Mouse (Mus musculus) testis, adult 2 months (tissue): Measurements from ENCODE around the gene Zmym1. TPM values are rescaled to one million over a fixed set of nuclear protein-coding genes. Genes with fewer than 3 reads are reported as not detected.
A peak's percentile ranks its signal among the peaks of the same experiment; 100 is the strongest.
"Not testable (repeated sequence)": the region's sequence is repeated elsewhere in the genome, so short reads cannot be mapped to it uniquely, and the experiment has no call there.

Experiments
- H3K27ac ChIP-seq: fragments of 200-500 bp; 2 replicates; pipeline ENCODE4 v1.5.1; 2012; ENCODE audit warnings: low read depth, low read length; ENCODE audit not compliant: control insufficient read depth, insufficient read depth
- H3K27me3 ChIP-seq: fragments of 200-500 bp; 2 replicates; pipeline ENCODE4 v1.6.1; 2012; ENCODE audit warnings: mild to moderate bottlenecking, low read length, moderate library complexity; ENCODE audit not compliant: control insufficient read depth, insufficient read depth
- H3K36me3 ChIP-seq: fragments of 200-500 bp; 2 replicates; pipeline ENCODE4 v1.6.1; 2012; ENCODE audit warnings: mild to moderate bottlenecking, low read length; ENCODE audit not compliant: control insufficient read depth, insufficient read depth
- H3K4me1 ChIP-seq: fragments of 200-500 bp; 2 replicates; pipeline ENCODE4 v1.6.1; 2012; ENCODE audit warnings: low read length; ENCODE audit not compliant: control insufficient read depth, insufficient read depth
- H3K4me3 ChIP-seq: fragments of 200-500 bp; 2 replicates; pipeline ENCODE4 v1.5.1; 2012; ENCODE audit warnings: low read depth, mild to moderate bottlenecking, low read length, moderate library complexity, mixed read lengths; ENCODE audit not compliant: control insufficient read depth
- CTCF ChIP-seq: fragments of 200-500 bp; IDR thresholded peaks from 2 replicates; pipeline ENCODE4 v1.5.1; 2012; ENCODE audit warnings: low read depth, mild to moderate bottlenecking, inconsistent platforms, low read length, moderate library complexity; ENCODE audit not compliant: control insufficient read depth, insufficient read depth, insufficient replicate concordance
- POLR2A ChIP-seq: fragments of 200-500 bp; IDR thresholded peaks from 2 replicates; pipeline ENCODE4 v1.6.1; 2012; ENCODE audit warnings: low read depth, mild to moderate bottlenecking, inconsistent platforms, low read length, moderate library complexity; ENCODE audit not compliant: control insufficient read depth
- polyA plus RNA-seq: library from polyadenylated mRNA; depleted of rRNA; stranded (reverse); fragments of >200 nt; gene quantifications from 2 replicates; pipeline ENCODE4 v1.2.3, GENCODE M21; 2012; rRNA removed

The Zmym1 gene
- polyA plus RNA-seq, 1 experiment: 2.8 TPM

DNA sequence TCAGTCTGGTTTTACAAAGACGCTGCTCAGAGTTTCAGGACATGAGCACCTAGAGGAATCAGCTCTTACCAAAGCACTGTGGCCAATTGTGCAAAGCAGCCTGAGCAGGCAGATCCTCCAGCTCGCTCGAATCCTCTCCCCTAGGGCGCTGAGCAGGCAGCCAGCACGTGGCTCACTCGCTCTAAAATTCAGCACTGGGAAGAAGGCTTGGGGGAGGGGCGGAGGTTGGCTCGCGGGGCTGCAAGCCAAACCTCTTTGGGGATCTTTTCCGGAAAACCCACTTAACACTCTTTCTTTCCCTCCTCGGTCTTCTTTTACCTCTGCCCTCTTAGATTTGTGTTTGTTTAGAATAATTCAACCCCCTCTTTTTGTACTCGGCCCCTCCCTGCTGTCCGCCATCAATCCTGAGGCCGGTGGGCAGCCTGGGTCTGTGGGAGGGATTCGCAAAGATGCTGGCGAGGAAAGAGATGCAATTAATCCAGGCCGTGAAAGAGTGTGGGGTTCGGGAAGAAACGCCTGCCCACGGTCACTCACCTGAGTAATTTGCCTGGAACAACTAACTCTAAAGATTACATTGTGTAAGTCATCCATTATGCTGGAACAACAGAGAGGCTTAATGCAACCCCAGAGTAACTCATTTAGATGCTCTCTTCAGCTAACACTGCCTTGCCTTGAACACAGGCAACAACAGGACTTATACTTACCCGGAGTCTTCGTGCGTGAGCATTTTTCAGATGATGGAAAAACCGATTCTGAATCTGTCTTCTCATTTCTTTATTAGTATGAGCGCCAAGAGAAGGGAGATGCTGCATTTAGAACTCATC is 55.6 kb downstream of the Zmym1 start:
- Histone ChIP-seq H3K4me3 (peak overlapping the region; percentile 39), H3K4me1 (peaks cover 3% of the 10 kb centered on the region; the same call in 1 of the 2 replicates), H3K36me3 (no peaks in the 10 kb centered on the region), H3K27me3 (no peaks in the 10 kb centered on the region), H3K27ac (no peak overlapping the region)
- TF ChIP-seq POLR2A: no peak
- no peak for TF ChIP-seq CTCF

DNA sequence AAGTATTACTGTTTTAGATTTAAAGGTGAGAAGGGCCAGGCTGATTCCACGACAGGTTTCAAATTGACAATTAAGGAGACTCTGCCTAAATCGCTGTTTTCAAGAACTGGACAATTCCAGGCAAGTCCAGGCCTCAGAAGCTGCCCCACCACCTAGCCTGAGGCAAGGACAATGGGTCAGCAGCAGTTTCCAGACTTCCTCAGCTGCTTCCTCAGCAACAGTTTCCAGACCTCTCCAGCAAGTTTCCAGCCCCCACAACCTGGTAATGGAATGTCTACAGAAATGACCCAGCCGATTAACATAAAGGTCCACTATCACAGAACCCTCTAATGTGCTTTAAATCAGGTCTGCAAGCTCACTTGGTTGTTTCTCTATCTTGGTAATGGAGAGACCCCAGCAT is 56.6 kb downstream of the Zmym1 start:
- H3K4me3 ChIP-seq: no peak overlapping the region
- no peak overlapping the region for H3K27ac ChIP-seq

DNA sequence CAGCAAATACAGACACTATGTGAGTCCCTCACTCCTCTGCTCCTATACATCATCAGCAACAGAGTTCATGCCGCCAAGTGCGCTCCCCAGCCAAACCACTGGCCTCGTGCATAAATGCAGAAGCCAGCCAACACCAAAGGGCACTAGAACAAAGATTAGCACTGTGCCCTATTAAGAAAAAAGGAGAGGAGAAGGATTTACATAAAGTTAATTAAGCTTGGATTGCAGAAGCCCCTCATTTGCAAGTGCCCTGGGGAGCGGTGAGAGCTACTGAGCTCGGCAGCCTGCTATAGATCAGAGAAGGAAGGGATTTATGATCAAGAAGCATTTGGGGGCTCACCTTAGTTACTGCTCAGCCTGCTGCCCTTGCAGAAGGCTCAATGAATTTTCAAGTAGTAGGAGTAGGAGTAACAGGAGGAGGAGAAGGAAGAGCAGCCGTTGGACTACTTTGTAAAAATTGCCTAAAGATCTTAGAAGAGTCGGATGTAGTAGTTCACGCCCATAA is 60.3 kb downstream of the Zmym1 start:
- Histone ChIP-seq H3K27me3 (no peaks in the 10 kb centered on the region), H3K27ac (no peak overlapping the region)
- no peak for TF ChIP-seq POLR2A

More for the DNA sequence above, 56.6 kb downstream of the Zmym1 start:
- no peak for TF ChIP-seq POLR2A
- no peak for TF ChIP-seq CTCF
- peaks cover 3% of the 10 kb centered on the region; the same call in 1 of the 2 replicates for H3K4me1 ChIP-seq
- H3K36me3 ChIP-seq: no peaks in the 10 kb centered on the region
- H3K27me3 ChIP-seq: no peaks in the 10 kb centered on the region

DNA sequence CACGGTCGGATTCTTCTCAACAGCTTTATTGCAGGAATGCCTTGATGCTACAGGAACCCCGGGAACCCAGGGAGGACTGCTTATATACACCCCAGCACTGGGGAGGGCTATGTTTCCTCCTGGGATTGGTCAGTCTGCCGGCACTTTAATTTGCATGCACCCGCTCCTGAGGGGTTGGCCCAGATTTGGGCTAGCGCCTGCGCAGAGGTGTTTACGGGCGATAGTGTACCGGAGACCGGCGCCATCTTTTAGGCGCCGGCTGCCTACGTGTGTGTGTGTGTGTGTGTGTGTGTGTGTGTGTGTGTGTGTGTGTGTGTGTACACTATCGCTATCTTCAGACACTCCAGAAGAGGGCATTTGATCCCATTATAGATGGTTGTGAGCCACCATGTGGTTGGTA is 61.6 kb downstream of the Zmym1 start:
- not testable (repeated sequence) for H3K4me3 ChIP-seq

More for the DNA sequence above, 60.3 kb downstream of the Zmym1 start:
- Histone ChIP-seq H3K36me3 (no peaks in the 10 kb centered on the region), H3K4me1 (peaks cover 6% of the 10 kb centered on the region), H3K4me3 (no peak overlapping the region)

More for the DNA sequence above, 61.6 kb downstream of the Zmym1 start:
- not testable (repeated sequence) for H3K36me3 ChIP-seq, H3K27me3 ChIP-seq, H3K27ac ChIP-seq, H3K4me1 ChIP-seq

Other genes with a start within 250 kb of the Zmym1 start
- 17.1 and 17.3 TPM in 2 replicates for gene Zmym4, start 93.0 kb downstream of the Zmym1 start, polyA plus RNA-seq
- 20.6 and 24.5 TPM in 2 replicates for gene Sfpq, start 39.8 kb downstream of the Zmym1 start, polyA plus RNA-seq
- 9.7 and 12.9 TPM in 2 replicates for gene Zmym6, start 16.2 kb upstream of the Zmym1 start, polyA plus RNA-seq
- 17.3 and 19.2 TPM in 2 replicates for gene Tmem35b, start 62.5 kb upstream of the Zmym1 start, polyA plus RNA-seq
- gene Dlgap3, start 108.1 kb upstream of the Zmym1 start, polyA plus RNA-seq: 3.3 and 4.6 TPM in 2 replicates
- gene Smim12, start 182.6 kb upstream of the Zmym1 start, polyA plus RNA-seq: 24.2 and 25.3 TPM in 2 replicates